Mouse (Mus musculus): ENCODE measurements at regions not wholly inside any gene's neighbourhood (a gene's known extent, or its start where the extent isn't known, plus 50 kb on each side); places are given as distances from the start of the nearest gene placed in this dataset.

DNA sequence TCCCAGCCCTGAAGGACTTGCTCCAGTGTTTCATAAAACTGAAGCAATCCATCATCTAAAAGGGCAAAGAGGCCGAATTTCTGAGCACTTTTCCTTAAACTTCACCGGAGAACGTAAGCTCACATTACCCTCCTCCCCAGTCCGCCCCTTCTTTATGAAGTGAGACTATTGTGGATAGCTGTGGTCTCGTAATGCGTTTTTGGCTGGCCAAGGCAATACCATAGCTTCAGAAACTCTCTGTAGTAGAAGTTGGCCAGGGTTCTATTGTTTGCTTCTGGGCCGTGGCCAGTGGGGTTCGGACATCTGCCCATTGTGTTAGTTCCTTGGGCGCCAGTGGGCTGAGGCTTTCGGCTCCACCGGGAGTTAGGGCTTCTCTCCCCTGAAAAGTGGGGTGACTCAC is 301.7 kb upstream of the Sox9 start:
- DNase-seq, result no peak

GRCm38 (mm10) chr11:112501781-112502180 is 280.2 kb upstream of the Sox9 start:
- no peak for DNase-seq

GRCm38 (mm10) chr11:112519076-112519475 is 262.9 kb upstream of the Sox9 start:
- no peak for DNase-seq

- DNase-seq, result no peak
Observed at GRCm38 (mm10) chr11:112524983-112525382, 257.0 kb upstream of the Sox9 start.

- DNase-seq, result no peak
Observed at GRCm38 (mm10) chr11:112542573-112542972, 239.5 kb upstream of the Sox9 start.

DNA sequence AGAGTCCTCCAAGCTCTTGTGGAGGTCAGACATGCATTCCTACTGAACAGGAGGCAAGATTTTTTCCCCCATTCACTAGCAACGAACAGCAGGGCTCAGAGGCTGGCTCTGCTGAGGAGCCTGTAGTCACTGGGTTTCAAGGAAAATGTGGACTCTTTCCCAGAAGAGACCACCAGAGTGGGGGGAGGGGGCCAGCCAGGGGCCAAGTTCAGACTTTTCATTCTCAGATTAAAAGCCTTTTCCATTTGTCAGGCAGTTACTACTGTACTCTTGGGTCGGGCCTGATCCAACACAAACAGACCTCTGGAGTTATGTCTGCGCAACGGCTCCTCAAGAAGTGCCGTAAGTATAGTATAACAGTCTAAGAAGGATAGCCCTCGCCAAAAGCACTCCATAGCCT is 238.6 kb upstream of the Sox9 start:
- DNase-seq, result no peak

DNA sequence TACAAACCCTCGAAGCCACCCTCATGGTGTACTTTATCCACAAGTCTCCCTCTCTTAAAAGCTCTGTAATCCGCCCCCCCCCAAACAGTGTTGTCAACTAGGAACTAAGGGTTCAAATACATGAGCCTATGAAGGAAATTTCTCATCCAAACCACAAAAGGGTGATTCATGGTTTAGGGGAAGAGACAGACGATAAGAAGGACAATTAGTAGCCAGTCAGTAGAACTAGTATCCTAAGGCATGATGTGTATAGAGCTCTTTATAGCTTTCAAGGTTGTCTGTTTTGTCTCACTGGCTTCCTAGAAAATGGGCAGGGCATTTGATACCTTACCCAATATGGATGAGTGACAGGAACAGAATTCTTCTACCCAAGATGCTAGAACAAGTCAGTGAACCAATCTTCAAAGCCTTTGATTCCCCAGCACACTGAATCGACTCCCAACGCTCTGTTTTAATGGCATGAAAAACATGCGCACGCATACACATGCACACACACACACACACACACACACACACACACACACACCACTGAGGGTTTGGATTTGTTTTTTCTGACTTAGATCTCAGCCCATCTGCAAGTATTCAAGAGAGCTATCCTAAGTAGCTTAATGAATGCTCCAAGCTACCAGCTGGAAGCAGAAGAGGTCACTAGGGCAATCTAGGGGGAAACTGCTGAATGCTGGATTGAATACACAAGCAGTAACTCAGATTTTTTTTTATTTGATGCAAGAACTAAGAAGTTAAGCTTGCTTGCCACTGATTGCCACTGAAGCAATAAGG is 236.6 kb upstream of the Sox9 start:
- no peak for DNase-seq

GRCm38 (mm10) chr11:112546162-112546561 is 235.9 kb upstream of the Sox9 start:
- no peak for DNase-seq

GRCm38 (mm10) chr11:112552838-112553237 is 229.2 kb upstream of the Sox9 start:
- no peak for DNase-seq

- no peak for DNase-seq
Observed at GRCm38 (mm10) chr11:112563027-112563426, 219.0 kb upstream of the Sox9 start.

- no peak for DNase-seq
Observed at GRCm38 (mm10) chr11:112564706-112565215, 217.3 kb upstream of the Sox9 start.

- no peak for DNase-seq
Observed at GRCm38 (mm10) chr11:112566071-112566470, 216.0 kb upstream of the Sox9 start.

DNA sequence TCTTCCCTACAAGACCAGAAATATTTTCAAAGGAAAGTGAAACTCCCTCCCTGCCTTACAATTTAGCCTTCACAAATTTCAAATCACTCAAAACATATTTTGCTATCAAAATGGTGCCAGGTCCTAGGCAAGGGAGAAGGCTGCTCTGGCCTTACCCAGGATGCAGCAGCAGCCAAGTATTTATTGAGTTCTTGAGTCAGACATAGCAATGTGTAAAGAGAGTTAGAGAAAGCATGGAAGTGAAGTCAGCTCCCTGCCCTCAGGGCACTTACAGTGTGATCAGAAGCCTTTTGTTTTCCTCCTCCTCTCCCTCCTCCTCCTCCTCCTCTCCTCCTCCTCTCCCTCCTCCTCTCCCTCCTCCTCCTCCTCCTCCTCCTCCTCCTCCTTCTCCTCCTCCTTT is 194.6 kb upstream of the Sox9 start:
- DNase-seq, result no peak

DNA sequence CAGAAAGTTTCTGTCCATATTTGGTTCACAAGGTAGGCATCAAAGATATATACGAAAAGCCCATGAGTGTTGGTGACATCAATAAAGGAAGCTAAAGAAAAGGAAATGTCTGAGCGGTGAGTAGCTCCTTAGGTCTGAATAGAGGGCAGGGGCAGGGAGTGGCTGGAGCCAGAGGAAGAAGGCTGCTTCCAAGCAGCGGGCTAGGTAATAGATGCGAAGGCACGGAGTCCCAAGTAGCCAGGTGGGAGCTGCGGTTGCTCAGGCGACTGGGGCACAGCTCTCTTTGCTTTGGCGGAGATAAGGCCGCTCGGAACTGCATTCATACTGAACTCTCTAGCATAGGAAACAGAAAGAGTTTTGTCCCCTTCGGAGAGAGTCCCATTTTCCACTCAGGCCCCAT is 193.9 kb upstream of the Sox9 start:
- DNase-seq, result no peak

DNA sequence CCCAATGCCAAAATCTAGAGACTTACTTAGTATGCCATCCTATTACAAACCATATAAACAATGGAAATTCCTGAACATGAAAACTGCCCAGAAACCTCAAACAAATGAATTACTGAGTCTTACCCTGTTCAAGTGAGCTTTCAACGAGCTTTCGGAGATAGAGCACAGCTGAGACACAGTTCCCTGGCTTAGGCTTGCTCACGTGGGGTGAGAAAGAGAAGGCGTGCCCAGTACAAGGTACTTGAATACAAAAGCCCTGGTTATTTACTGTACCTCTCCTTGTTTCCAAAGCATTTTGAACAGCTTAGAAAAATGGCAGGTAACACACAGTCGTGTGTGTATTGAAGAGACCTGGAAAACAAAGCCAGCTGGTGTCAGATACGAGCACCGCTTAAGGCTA is 191.8 kb upstream of the Sox9 start:
- no peak for DNase-seq

- DNase-seq, result no peak
Observed at GRCm38 (mm10) chr11:112592411-112593020, 189.5 kb upstream of the Sox9 start.

DNA sequence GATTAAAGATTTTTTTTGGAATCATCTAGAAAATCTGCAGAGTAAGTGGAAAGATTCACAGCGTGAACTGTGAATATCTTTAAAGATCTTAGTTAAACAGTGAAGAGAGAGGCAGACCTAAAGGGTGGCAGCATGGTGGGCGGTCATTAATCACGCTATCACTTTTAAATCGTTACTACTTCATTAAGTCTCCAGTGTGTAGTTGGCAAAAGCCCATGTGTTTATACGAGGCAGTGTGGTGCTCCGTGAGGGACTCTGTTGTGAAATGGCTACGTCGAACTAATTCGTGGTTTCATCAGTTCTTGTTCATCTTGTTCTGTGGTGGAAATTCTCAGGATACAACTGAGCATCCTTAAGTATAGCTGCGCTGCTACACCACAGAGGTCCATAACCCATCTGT is 188.2 kb upstream of the Sox9 start:
- no peak for DNase-seq

DNA sequence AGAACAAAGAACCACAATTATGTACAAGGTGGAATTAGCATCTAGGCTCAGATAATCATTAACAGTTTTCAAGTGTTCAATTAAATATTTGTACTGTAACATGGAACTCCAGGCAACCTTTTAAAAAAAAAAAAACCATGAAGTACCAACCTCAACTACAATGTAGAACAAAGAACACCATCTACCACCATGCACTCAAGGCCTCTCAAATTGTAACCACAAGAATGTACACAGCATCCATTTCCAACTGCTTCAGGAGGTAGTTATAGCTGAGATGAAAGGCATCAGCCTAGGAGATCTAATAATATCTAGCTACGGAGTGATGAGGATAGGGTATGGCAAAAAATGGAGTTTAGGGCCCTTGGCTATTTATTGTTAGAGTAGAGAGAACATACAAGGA is 174.7 kb upstream of the Sox9 start:
- DNase-seq, result no peak

GRCm38 (mm10) chr11:112609277-112609676 is 172.7 kb upstream of the Sox9 start:
- DNase-seq, result no peak

- no peak for DNase-seq
Observed at GRCm38 (mm10) chr11:112611073-112611472, 171.0 kb upstream of the Sox9 start.

- DNase-seq, result no peak
Observed at GRCm38 (mm10) chr11:112615629-112616028, 166.4 kb upstream of the Sox9 start.

GRCm38 (mm10) chr11:112616942-112617341 is 165.1 kb upstream of the Sox9 start:
- no peak for DNase-seq

- DNase-seq, result peak; percentile 2
Observed at GRCm38 (mm10) chr11:112620916-112621315, 161.1 kb upstream of the Sox9 start.

- no peak for DNase-seq
Observed at GRCm38 (mm10) chr11:112621385-112622120, 160.5 kb upstream of the Sox9 start.
